Mouse (Mus musculus) natural killer cell, adult 2 months (primary cell): Measurements from ENCODE around the gene Ppt1.

ENCODE experiments used
- DNase-seq, 2 experiments: peaks; one replicate each; pipeline ENCODE4 v3.0.0; 2022; ENCODE audit warnings: low spot score in 2 of 2

Gene Ppt1

DNA sequence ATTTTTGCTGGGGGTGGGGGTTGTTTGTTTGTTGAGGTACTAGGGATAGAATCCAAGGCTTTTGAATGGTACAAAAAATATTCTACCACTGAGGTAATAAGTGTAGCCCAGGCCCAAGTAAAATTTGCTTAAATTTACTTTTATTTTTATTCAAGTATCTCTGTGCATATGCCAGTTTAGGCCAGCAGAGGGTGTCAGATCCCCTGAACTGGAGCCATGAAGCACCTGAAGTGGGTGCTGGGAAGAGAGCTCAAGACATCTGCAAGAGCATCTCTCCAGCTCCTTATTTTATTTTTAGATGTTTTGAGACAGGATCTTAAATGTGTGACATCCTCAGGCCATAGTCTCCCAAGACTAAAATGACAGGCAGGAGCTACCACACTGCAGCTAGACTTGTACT is 34.0 kb downstream of the Ppt1 start:
- peak in 1 of 2 experiments; percentile 49 for DNase-seq

DNA sequence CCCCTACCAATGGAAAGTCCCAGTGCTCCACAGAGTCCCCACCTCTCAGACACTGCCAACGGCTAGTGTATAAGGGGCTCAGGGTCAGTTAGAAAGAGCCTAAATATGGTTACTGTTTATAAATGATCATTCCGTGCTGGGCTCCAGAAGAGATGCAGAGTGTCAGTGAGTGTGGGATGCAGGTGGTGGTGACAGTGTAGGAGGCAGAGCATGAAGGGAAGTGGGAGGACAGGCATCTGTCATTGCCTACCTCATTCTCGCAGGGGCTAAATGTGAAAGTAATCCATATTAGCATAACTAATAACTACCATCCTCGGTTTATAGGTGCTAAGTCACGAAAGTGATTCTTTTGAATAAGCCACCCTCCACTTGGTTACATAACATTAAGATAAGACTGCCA is 34.7 kb downstream of the Ppt1 start:
- no peak for DNase-seq

DNA sequence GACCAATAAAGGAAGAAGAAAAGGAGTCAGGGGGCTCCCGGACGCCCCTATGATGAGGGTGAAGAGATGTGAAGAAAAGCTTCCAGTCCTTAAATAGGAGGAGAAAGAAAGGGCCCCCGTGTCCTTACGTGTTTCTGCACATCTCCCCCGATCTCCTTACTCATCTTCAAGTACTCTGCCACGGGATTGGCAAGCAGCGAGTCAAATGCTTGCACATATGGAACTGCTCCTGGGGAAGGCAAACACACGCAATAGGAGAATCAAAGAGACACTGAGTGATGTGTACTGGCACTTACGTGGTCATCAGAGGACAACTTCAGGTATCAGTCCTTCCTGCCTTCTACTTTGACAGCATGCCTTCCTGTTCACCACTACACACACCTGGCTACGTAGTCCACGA is 35.2 kb downstream of the Ppt1 start:
- DNase-seq: no peak

DNA sequence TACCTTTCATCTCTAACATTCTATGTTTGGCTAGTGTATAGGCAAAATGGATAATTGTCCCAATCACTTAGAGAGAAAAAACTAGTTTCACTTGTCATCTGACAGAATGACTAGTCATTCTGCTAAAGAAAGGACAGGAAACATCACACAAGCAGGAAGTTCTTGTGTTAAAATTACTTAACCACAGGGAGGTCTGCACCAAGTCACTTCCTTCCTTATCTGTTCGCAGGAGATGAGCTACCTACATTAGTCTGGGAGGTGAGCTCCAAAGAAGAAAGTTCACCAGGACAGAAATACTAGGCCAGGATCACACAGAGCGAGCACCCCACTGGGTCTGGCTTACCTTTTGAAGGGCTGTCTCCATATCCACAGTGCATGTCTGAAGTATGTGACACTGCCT is 35.9 kb downstream of the Ppt1 start:
- DNase-seq: peak in 1 of 2 experiments; percentile 43

DNA sequence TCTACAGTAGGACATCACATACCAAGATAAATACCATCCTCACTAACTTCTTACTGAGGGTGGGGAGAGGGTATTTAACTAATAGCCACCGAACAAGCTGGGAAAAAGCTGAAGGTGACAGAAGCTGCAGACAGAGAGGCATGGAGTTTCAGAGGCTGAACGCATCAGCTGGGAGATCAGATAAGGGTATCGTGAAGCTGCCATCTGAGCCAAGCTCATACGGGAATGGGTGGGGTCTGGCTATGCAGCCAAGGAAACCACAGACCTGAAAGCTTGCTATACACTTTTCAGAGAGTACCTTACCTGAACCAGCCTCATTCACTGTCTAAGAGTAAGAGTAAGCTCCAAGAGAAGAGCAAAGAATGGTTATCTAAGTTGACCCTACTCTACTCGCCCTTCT is 37.0 kb downstream of the Ppt1 start:
- no peak for DNase-seq

DNA sequence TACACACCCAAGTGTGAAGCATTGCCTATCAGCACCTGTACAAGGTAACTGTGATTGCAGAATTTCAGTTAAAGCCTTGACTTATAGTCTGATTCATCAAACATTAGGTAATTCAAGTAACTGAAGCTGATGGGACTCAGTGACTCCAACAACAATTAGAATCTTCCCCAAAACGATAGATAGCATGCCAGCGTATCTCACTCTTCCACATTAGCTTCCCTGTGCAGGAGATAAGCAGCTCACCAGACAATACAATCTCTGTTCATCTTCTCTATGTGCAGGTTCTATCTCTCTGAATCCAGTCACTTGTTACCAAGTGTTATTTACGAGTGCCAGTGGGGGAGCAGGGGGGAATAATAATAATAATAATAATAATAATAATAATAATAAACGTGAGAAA is 37.5 kb downstream of the Ppt1 start:
- no peak for DNase-seq

DNA sequence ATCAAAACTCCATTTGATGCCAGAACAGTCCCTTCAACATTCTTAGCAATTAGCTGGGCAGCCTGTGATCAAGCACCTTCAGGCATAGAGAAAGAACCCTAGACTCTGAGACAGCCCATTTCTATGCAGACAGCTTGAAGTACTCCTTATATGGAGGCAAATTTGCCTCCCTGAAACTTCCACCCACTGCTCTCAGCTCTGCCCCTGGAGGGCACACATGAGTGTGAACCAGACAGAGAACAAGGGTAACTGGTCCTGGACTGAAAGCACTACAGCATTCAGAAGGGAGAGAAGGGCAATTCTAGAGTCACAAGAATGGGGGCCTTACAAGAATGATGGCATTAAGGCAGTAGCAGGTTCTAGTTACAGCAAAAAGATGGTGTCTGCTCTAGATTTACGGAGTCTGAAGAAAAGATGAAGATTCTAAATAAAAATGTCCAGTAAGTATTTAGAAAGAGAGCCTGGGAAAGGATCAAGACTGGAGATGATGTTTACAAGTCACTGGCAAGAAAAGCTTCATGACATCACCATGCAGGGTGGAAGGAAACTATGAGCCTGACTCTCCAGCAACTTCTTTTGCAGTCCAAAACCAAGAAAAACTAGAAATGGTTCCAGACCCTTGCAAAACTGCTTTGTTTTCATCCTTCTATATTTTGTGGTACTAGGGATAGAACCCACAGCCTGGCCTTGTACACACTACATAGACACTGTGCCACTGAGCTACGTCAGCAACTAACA is 42.5 kb downstream of the Ppt1 start:
- no peak for DNase-seq

DNA sequence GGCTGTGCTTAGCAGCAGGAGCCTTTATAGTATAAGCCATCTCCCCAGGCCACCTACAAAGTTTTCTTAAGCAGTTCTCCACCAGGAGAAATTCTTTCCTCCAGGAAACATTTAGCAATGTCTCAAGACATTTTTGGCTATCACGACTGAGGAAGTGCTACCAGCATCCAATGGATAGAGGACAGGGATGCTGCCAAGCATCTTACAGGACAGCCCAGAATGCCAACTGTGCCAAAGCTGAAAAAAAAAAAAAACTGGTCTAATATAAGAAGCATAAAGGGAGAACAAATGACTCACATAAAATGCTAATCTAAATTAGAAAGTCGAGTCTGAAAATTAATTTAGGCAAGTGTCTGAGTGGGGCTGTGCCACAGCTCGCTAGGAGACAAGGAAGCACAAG is 46.5 kb downstream of the Ppt1 start:
- DNase-seq: no peak

DNA sequence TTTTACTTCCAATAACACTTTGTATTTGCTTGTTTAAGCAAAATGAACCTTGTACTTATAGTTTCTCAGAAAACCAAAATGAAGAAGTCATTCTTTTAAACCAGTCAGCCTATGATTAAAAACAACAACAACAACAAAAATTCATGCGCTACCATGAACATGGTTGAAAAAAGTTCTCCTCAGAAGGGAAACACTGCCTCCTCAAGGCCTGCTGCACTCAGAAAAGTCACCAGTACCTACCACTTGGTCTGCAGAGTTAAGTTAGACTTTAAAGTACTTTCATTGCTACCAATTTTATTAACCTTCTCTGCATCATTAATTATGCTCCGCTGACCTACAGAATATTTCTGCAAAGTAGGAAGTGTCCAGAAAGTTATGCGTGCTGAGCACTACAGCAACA is 47.3 kb downstream of the Ppt1 start:
- no peak for DNase-seq

DNA sequence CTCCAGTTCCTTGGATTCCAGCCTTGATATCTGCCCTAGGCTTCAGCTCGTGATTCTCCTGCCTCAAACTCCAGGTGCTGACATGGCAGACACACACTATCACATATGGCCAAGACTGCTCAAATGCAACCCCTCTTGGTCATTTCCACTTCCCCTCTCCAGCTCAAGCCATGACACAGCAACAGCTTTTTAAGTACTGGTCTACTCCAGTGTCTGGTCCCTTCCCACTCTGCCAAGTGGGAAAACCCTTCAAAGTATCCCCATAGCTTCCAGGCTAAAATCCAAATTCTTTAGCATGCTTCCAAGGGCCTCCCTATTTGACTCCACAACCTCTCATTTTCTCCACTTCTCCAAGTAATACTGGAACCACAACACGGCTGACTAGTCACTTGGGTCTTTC is 48.0 kb downstream of the Ppt1 start:
- no peak for DNase-seq

DNA sequence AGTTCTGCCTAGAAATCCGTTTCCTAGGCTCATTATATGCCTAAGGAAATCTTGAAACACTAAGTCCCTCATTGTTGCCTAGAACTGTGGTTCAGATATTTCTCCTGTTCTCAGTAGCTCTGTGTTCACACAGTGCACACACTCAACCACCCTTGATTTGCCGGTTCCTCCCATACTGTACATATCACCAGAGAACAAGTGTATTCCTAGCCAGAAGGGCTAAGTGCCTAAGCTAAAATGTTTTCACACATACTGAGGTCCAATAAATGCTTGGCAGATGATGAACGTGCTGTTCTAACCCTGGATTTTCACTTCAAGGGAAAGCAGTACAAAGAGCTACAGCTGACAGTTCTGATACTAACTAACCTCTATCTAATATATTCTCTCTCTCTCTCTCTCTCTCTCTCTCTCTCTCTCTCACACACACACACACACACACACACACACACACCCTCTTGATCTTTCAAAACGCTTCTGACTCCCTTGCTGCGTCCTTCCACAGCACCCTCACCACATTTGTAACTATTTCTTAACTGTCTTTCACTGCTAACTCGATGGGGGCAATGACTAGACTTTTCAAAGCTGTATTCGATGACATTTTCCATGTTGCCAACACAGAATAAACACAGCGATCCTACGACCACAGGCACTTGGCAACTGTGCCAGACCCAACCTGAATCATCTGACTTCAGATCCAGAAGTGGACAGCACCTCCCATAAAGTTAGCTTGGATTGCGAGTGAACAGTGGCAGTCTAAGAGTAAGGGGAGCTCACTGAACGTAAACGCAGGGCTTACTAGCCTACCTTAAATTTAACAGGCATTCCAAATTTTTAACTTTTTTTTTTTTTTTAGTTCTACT is 48.7 kb downstream of the Ppt1 start:
- DNase-seq: no peak

DNA sequence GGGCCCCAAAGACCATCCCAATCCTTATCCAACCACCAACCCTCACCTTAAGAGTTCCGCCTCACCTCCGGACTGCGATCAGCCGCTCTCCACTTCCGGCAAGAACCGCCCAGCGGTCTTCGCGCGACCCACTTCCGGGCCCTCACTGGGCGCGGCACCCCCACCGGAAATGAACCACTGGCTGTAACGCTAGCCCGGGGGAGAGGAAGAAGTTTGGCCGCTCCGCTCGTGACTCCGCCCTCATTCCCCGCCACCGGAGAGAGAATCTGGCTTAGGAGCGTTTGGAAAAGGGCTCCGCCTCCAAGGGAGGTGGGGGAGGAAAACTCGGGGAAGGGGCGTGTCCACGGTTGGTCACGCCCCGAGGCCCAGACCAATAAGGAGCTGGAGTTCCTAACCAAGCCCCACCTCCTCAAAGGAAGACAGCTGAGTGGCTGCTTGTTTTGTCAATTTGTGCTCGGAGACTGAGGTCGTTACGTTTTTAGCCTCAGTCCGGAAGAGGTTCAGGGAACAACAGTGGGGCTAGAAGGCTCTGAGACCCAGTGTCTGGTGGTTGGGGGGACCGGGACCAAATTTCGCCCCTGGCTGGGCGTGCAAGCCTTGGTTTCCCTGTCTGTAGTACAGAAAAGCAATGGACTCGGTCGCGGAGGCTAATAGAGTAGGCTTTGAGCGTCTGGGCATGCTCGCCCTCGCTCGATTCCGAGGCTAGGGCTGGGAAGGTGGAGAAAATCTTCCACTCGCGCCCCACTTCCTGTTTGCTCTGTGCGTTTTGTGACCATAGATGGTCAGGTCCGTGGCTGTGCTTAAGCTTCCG is 49.9 kb downstream of the Ppt1 start, which contains the start of gene Cap1:
Cap1 (minus strand) TSS at position 289 of the 811 bp plus-strand sequence.
- DNase-seq: peak; percentile 96 to 98

DNA sequence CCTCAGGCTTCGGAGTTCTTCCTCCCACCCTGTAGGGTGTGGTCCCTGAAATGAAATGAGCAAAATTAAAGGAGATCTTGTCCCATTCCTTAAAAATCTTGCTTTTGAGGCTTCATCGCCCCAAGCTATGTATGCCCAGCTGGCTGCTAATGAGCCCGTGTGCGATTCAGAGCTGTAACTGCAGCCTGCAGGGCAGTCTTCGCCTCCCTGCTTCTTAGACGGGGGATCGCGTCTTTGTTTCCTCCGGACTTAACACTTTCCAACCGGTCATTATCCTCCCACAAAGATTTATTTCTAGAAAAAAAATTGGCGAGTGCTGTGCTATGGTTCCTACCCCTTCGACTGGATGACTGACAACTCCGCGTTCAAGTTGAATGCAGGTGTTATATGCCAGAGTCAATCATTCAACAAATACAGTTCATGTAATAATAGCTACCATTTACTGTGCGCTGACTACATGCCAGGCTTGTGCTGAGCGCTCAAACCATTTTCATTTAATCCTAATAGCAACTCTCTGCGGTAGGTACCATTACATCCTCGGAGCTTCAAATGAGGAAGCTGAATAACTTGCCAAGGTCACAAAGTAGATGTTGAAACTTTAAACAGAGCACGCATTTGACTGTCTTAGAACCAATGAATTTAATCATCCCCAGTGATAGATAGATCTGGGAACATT is 50.7 kb downstream of the Ppt1 start:
- DNase-seq: no peak

DNA sequence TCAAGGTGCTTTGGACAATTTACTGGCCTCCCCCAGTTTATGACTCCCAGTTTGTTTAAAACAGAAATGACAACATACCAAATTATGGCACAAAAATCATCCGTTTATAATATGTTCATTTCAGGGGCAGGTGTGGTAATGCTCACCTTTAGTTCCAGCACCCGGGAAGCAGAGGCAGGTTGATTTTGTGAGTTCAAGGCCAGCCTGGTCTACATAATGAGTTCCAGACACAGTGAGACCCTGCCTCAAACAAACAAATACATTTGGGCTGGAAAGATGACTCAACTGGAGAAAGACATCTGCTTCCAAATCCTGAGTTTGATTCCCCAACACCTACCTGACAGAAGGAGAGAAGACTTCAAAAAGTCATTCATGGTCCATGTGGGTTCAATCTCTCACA is 51.3 kb downstream of the Ppt1 start:
- no peak for DNase-seq

DNA sequence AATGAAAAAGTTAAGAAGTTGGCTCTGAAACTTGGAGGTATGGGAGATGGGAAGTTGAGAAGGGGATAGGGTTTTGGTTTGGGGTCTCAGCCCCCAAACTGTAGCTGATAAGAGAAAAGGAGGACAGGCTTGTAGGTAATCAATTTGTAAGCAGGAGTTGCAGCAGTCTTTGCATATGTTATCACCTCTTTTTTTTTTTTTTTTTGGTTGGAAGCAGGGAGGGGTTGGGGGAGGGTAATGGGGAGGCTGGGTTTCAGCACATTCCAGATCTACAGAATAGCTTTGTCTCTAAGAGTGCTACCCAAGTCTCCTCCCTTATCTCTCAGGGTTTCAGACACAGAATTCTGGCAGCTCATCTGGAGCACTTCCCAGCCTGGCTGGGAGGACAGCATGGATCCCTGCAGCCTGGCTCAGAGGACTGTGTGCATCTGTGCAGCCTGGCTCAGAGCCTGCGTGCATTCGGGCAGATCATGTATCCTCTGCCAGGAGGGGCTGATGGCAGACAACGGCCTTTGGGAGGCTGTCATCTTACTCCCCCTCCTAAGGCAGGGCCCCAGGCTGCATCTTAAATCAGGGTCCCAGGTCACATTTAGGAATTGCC is 54.9 kb downstream of the Ppt1 start:
- no peak for DNase-seq

DNA sequence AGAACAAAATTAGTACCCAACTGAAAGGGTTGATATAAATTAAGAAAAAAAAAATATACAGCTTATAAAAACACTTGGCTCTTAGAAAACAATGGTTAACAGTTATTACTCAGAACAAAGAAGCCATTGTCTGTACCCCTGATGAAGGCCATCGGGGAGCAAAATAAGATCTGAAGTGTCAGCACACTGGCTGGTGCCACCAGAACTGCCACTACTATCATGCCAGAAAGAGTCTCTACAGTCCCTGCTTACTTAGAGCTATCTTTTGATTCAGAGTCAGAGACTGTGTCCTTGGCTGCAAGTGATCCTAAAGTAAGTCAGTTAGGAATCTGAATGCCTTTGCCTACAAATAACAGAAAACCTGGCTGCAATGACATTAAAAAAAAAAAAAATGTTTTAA is 55.6 kb downstream of the Ppt1 start:
- no peak for DNase-seq

DNA sequence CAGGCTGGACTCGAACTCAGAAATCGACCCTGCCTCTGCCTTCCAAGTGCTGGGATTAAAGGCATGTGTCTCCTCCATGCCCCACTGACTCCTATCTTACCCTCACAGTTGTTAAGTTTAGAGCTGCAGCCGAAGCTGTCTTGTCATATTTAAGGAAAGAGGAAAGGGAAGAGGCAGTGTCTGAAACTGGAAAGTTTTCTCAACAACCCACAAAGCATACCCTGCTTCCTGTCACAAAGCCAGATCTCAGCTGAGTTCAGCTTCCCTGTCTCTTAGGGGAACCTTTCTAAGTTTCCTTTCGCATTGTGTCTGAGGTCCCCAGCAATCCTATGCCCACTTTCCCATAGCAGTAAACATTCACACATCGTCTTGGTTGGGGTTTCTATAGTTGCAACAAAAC is 56.1 kb downstream of the Ppt1 start:
- no peak for DNase-seq

DNA sequence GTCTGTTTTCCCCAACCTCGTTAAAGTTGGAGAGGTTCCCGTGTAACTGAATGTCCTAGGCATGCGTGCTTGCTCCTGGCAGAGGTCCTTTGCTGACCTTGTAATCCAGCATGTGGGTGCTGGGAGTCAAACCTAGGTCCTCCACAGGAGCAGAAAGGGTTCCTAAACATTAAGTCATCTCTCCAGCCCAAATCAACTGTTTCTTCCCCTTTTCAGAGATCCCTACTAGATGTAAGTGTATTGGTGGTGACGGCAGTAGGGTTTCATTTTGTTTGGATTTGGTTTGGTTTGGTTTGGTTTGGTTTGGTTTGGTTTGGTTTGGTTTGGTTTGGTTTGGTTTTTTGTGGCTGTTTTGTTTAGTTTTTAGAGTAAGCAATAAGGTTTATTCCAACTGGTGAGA is 61.7 kb downstream of the Ppt1 start:
- DNase-seq: no peak

DNA sequence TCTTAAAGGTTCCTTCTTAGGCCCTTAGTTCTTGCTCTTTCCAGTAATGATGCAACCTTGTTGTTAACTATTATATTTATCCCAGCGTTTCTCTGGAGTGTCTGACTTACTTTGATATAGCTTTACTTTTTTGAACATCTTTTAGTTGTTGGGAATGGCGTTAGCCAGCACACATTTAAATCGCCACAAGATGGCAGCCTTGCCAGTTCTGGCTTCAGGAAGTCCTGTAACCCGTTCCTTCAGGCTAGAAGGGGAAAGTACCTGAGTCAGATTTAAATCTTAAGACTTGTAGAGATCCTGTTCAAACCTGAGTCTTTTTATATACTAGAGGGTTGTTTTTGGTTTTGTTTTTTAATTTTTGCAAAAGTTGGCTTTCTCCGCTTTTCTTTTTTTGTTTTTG is 62.3 kb downstream of the Ppt1 start:
- DNase-seq: peak; percentile 54 to 69

DNA sequence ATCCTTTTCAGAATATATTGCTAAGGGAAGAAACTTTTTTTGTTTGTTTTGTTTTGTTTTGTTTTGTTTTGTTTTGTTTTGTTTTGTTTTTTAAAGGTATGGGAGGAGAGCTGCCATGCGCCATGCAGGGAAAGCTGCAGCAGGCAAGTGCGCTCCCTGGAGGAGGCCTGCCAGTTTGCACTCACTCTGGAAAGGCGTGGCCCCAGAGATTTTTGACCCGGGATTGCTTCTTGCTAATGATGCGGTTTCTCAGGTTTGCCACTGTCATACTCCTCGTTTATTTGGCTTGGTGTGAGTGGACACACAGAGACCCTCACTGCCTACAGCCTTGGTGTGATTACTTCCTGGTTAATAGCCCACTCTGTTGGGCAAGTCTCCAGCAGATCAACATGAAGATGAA is 66.1 kb downstream of the Ppt1 start:
- no peak for DNase-seq

DNA sequence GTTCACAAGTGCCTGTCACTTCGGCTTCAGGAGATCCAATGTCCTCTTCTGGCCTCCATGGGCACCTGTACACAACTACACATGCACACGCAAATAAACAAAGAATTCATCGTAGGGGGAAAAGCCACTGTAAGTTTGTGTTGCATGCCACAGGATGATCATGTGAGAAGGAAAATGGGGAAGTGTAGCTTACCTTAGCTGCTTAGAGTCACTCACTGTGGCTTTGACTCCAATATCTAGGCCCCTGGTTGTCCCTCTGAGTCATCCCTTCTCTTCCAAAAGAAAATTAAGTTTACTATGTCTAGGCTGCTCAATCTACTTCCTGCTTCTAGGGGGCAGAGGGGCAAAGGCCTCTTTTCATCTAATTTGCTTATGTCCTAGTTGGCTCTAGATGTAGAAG is 67.7 kb downstream of the Ppt1 start:
- DNase-seq: no peak
